Mouse (Mus musculus) midbrain, embryonic 11.5 days (tissue): ENCODE results near the gene Ascl2. TPM values are rescaled to one million over a fixed set of nuclear protein-coding genes. Genes with fewer than 3 reads are reported as not detected.
A peak's percentile ranks its signal among the peaks of the same experiment; 100 is the strongest.

Experiments
- ATAC-seq: fragments of 200-750 bp; cut with Nextera tagmentation; 2 replicates; pipeline ENCODE4 v1.8.0; 2017; ENCODE audit warnings: moderate TSS enrichment, moderate library complexity; ENCODE audit not compliant: low FRiP score
- DNase-seq: peaks from one replicate; pipeline ENCODE4 v3.0.0; 2015; ENCODE audit warnings: low spot score; ENCODE audit errors: missing footprints
- H3K27ac ChIP-seq: fragments of 300-500 bp; sonication (generic); 2 replicates; pipeline ENCODE4 v1.5.1; 2014; ENCODE audit warnings: low read depth, low read length
- H3K27me3 ChIP-seq: fragments of 300-500 bp; sonication (generic); 2 replicates; pipeline ENCODE4 v1.6.1; 2014; ENCODE audit warnings: mild to moderate bottlenecking, low read length, moderate library complexity, mixed read lengths; ENCODE audit not compliant: control insufficient read depth, insufficient read depth
- H3K36me3 ChIP-seq: fragments of 300-500 bp; sonication (generic); 2 replicates; pipeline ENCODE4 v1.6.1; 2014; ENCODE audit warnings: mild to moderate bottlenecking, low read length, moderate library complexity, mixed read lengths; ENCODE audit not compliant: control insufficient read depth, insufficient read depth
- H3K4me1 ChIP-seq: fragments of 300-500 bp; sonication (generic); 2 replicates; pipeline ENCODE4 v1.6.1; 2014; ENCODE audit warnings: low read length; ENCODE audit not compliant: control insufficient read depth, insufficient read depth
- H3K4me2 ChIP-seq: fragments of 300-500 bp; sonication (generic); 2 replicates; pipeline ENCODE4 v1.6.1; 2014; ENCODE audit warnings: mild to moderate bottlenecking, moderate library complexity
- H3K4me3 ChIP-seq: fragments of 300-500 bp; sonication (generic); 2 replicates; pipeline ENCODE4 v1.5.1; 2014; ENCODE audit warnings: low read depth, low read length
- H3K9ac ChIP-seq: fragments of 300-500 bp; sonication (generic); 2 replicates; pipeline ENCODE4 v1.6.1; 2014; ENCODE audit warnings: low read length
- H3K9me3 ChIP-seq: fragments of 300-500 bp; sonication (generic); 2 replicates; pipeline ENCODE4 v1.6.1; 2016; ENCODE audit warnings: low read length; ENCODE audit not compliant: control insufficient read depth
- WGBS: fragments of 180-500 bp; shearing (Covaris S2); extraction: QIAGEN DNeasy Blood & Tissue Kit; methylation state at CpG from one replicate; pipeline ENCODE4 v1.1.7; 2014; 5-methylcytosine and 5-hydroxymethylcytosine counted together
- polyA plus RNA-seq: library from polyadenylated mRNA; unstranded; fragments of >200 nt; fragmentation: Nextera tagmentation; extraction: Ambion mirVana; gene quantifications from 2 replicates; pipeline ENCODE4 v1.2.1, GENCODE M21; 2014

The Ascl2 gene
- polyA plus RNA-seq, result 0.38 and 0.65 TPM in 2 replicates

- Histone ChIP-seq H3K4me3 (peak within 1 kb of the TSS; percentile 30), H3K27me3 (peaks cover 61% of the 10 kb centered on the region), H3K4me2 (peak within 1 kb of the TSS; percentile 66), H3K27ac (no peak within 1 kb of the TSS), H3K9ac (0 out of 2 replicates have a peak within 1 kb of the TSS, but pooled peaks have one; percentile 24), H3K9me3 (no peaks in the 10 kb centered on the region), H3K36me3 (no peaks in the 10 kb centered on the region), H3K4me1 (peaks cover 24% of the 10 kb centered on the region)
- ATAC-seq (peak; percentile 41), DNase-seq (peak; percentile 93)
- WGBS, result 2% methylated on average over 50 of the region's 51 CpGs
Measured at GRCm38 (mm10) chr7:142968809-142969511, at the start of gene Ascl2. Ascl2 (minus strand) TSS chr7:142969264.

DNA sequence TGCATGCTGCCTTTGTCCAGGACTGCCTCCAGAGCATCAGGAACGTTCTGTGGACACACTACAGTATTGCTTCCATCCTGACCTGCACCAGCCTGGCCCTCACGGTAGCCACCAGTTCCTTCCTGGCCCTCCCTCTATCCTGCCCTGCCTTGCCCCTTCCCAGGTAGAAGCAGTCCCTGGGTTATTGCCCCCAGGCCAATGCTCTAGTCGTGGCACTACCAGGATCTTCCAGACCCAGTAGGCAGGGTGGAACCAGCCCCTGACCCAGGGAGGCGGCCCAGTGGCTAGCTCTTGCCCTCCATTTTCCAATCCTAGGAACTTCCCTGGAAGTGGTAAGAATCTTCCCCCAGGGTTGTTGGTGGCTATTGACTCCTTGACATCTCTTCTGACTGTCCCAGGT is 48.1 kb upstream of the Ascl2 start:
- 74% methylated on average over 4 of the region's 4 CpGs for WGBS
- no peak for ATAC-seq
- no peak overlapping the region for H3K4me2 ChIP-seq
- no peak overlapping the region for H3K4me3 ChIP-seq
- H3K27me3 ChIP-seq, result no peaks in the 10 kb centered on the region
- H3K4me1 ChIP-seq, result no peaks in the 10 kb centered on the region
- H3K36me3 ChIP-seq, result no peaks in the 10 kb centered on the region
- H3K9ac ChIP-seq, result no peak overlapping the region
- peak; percentile 4 for DNase-seq
- no peaks in the 10 kb centered on the region for H3K9me3 ChIP-seq
- H3K27ac ChIP-seq, result no peak overlapping the region

- Histone ChIP-seq H3K36me3 (no peaks in the 10 kb centered on the region), H3K4me2 (no peak overlapping the region), H3K9me3 (no peaks in the 10 kb centered on the region), H3K9ac (no peak overlapping the region), H3K27me3 (no peaks in the 10 kb centered on the region), H3K27ac (no peak overlapping the region), H3K4me1 (no peaks in the 10 kb centered on the region), H3K4me3 (no peak overlapping the region)
- ATAC-seq (no peak), DNase-seq (peak; percentile 68)
- 48% methylated on average over 9 of the region's 9 CpGs for WGBS
Measured at GRCm38 (mm10) chr7:143016424-143017142, 47.5 kb upstream of the Ascl2 start.

- Histone ChIP-seq H3K4me3 (no peak overlapping the region), H3K27ac (no peak overlapping the region), H3K4me1 (no peaks in the 10 kb centered on the region), H3K36me3 (no peaks in the 10 kb centered on the region), H3K4me2 (no peak overlapping the region), H3K27me3 (no peaks in the 10 kb centered on the region), H3K9me3 (no peaks in the 10 kb centered on the region), H3K9ac (no peak overlapping the region)
- 16% methylated on average over 1 of the region's 1 CpGs for WGBS
- ATAC-seq (no peak), DNase-seq (peak; percentile 28)
Measured at GRCm38 (mm10) chr7:143015755-143016423, 46.8 kb upstream of the Ascl2 start.

GRCm38 (mm10) chr7:143014862-143015659 is 46.0 kb upstream of the Ascl2 start:
- H3K36me3 ChIP-seq, result no peaks in the 10 kb centered on the region
- H3K9ac ChIP-seq, result no peak overlapping the region
- H3K27ac ChIP-seq, result no peak overlapping the region
- 88% methylated on average over 7 of the region's 7 CpGs for WGBS
- ATAC-seq (no peak), DNase-seq (peak; percentile 28)
- H3K27me3 ChIP-seq, result no peaks in the 10 kb centered on the region
- H3K4me3 ChIP-seq, result no peak overlapping the region
- H3K9me3 ChIP-seq, result no peaks in the 10 kb centered on the region
- no peaks in the 10 kb centered on the region for H3K4me1 ChIP-seq
- no peak overlapping the region for H3K4me2 ChIP-seq

GRCm38 (mm10) chr7:143013420-143014178 is 44.5 kb upstream of the Ascl2 start:
- DNase-seq, result peak; percentile 83
- no peaks in the 10 kb centered on the region for H3K4me1 ChIP-seq
- no peak overlapping the region for H3K4me2 ChIP-seq
- no peak overlapping the region for H3K27ac ChIP-seq
- no peaks in the 10 kb centered on the region for H3K9me3 ChIP-seq
- 62% methylated on average over 8 of the region's 8 CpGs for WGBS
- H3K4me3 ChIP-seq, result no peak overlapping the region
- H3K36me3 ChIP-seq, result no peaks in the 10 kb centered on the region
- no peak overlapping the region for H3K9ac ChIP-seq
- no peaks in the 10 kb centered on the region for H3K27me3 ChIP-seq
- ATAC-seq, result no peak

DNA sequence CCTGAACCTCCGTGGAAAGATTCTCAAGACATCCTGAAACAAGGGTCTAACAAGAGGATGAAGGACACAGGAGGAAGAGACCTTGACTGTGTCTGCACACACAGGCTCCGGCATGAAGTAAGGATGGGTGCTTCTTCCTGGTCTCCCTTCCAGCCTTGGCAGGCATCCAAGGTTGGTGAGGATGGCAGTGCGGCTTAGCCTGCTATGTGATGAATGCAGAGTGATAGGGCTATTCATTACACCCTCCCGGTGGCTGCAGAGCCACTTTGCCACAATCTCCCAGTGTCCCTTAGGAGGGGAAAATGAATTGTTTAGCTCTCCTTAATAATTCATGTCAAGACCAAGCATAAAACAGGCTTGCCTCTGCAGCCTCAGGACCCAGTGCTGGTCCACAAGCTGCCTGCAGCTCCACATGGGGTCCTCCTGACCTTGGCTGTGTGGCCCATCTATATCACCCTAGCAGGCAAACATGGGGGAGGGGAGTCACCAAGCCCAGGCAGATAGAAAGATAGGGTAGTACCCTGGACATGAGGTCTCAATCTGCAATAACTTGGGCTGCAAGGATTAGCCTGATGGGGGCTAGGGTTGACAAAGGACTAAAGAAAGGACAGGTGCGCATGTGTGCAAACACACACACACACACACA is 43.3 kb upstream of the Ascl2 start:
- no peak overlapping the region for H3K9ac ChIP-seq
- no peak overlapping the region for H3K4me2 ChIP-seq
- H3K9me3 ChIP-seq, result no peaks in the 10 kb centered on the region
- no peaks in the 10 kb centered on the region for H3K4me1 ChIP-seq
- H3K36me3 ChIP-seq, result no peaks in the 10 kb centered on the region
- H3K27me3 ChIP-seq, result no peaks in the 10 kb centered on the region
- DNase-seq, result no peak
- no peak for ATAC-seq
- H3K4me3 ChIP-seq, result no peak overlapping the region
- 80% methylated on average over 5 of the region's 5 CpGs for WGBS
- H3K27ac ChIP-seq, result no peak overlapping the region

GRCm38 (mm10) chr7:143011226-143011625 is 42.2 kb upstream of the Ascl2 start:
- DNase-seq (peak; percentile 53), ATAC-seq (no peak)
- 83% methylated on average over 1 of the region's 1 CpGs for WGBS
- no peak overlapping the region for H3K4me3 ChIP-seq
- no peaks in the 10 kb centered on the region for H3K4me1 ChIP-seq
- no peak overlapping the region for H3K9ac ChIP-seq
- no peaks in the 10 kb centered on the region for H3K9me3 ChIP-seq
- H3K27ac ChIP-seq, result no peak overlapping the region
- no peaks in the 10 kb centered on the region for H3K36me3 ChIP-seq
- H3K27me3 ChIP-seq, result no peaks in the 10 kb centered on the region
- H3K4me2 ChIP-seq, result no peak overlapping the region
